Comparison of ENCODE assay signal across 22 mouse cellular contexts in genomic region chr7:98357324-98357723, GRCm38 (mm10). TPM values are rescaled to one million over a fixed set of nuclear protein-coding genes. Genes with fewer than 3 reads are reported as not detected.
DNase-seq lines count a peak whose midpoint lies in the region; ATAC-seq and TF ChIP-seq lines count a peak whose summit lies in the region.
"Had no signal": no experiment of that assay in that cellular context is flagged by ENCODE, and none has a peak within 500 bp of the region (broad histone marks: within the 10 kb centered on the region; RNA-seq: fewer than 3 reads in every experiment).

No protein-coding gene starts in this region.

- WGBS in hindbrain, embryonic 10.5 days: 81% methylated on average over 5 of the region's 5 CpGs
- WGBS in hindbrain, embryonic 16.5 days: 84% methylated on average over 5 of the region's 5 CpGs
- WGBS in liver, postnatal 0 days (ENCODE audit: insufficient replicate concordance): 76% methylated on average over 5 of the region's 5 CpGs
- WGBS in liver, embryonic 11.5 days: 79% methylated on average over 5 of the region's 5 CpGs
- 74% methylated on average over 5 of the region's 5 CpGs for WGBS in embryonic facial prominence, embryonic 10.5 days
- WGBS in limb, embryonic 13.5 days: 87% methylated on average over 5 of the region's 5 CpGs

- no peak overlapping the region for H3K9ac ChIP-seq in hindbrain, embryonic 16.5 days (ENCODE audit: low read depth, low read length)
- H3K9ac ChIP-seq in liver, postnatal 0 days (replicated peaks): no peak overlapping the region; the same call in 1 of the 2 replicates
- H3K9ac ChIP-seq in liver, embryonic 11.5 days (ENCODE audit: low read depth, low read length): no peak overlapping the region
- no peak overlapping the region for H3K9ac ChIP-seq in limb, embryonic 13.5 days
- H3K9ac ChIP-seq: heart, embryonic 13.5 days; hindbrain, embryonic 12.5 days had no signal

- no peak for DNase-seq in hindbrain, embryonic 10.5 days (ENCODE audit: low spot score)
- DNase-seq in liver, postnatal 0 days: no peak
- DNase-seq in liver, embryonic 11.5 days (ENCODE audit: low spot score): no peak
- no peak for DNase-seq in embryonic facial prominence, embryonic 10.5 days (ENCODE audit: low spot score)
- DNase-seq in cerebellum, adult 9-11 months: no peak
- DNase-seq in layer of hippocampus, postnatal 14 days (ENCODE audit: low spot score in 2 of 2): no peak
- DNase-seq: adrenal gland, postnatal 14 days; cerebellum, adult 11-12 months; embryo, embryonic 11 days; gastrocnemius, adult 2 months; gastrocnemius, postnatal 25 days; heart, postnatal 36 days had no signal

- no peak overlapping the region for H3K4me2 ChIP-seq in hindbrain, embryonic 16.5 days (ENCODE audit: low read length)
- no peak overlapping the region for H3K4me2 ChIP-seq in liver, postnatal 0 days (ENCODE audit: low read depth, low read length)
- H3K4me2 ChIP-seq in liver, embryonic 11.5 days: no peak overlapping the region
- H3K4me2 ChIP-seq in limb, embryonic 13.5 days (replicated peaks): peak overlapping the region; percentile 29; the same call in 1 of the 2 replicates
- H3K4me2 ChIP-seq: heart, embryonic 13.5 days; hindbrain, embryonic 12.5 days had no signal

- peaks cover 11% of the 10 kb centered on the region for H3K36me3 ChIP-seq in hindbrain, embryonic 10.5 days
- H3K36me3 ChIP-seq in hindbrain, embryonic 16.5 days (ENCODE audit: control insufficient read depth, insufficient read depth, low read length): 0 out of 2 replicates have a peak, but pooled peaks cover under 1% of the 10 kb centered on the region
- 0 out of 2 replicates have a peak, but pooled peaks cover 2% of the 10 kb centered on the region for H3K36me3 ChIP-seq in liver, postnatal 0 days (replicated peaks; ENCODE audit: insufficient read depth, low read length)
- H3K36me3 ChIP-seq in liver, embryonic 11.5 days (ENCODE audit: control insufficient read depth, insufficient read depth, low read length): no peaks in the 10 kb centered on the region
- peaks cover 21% of the 10 kb centered on the region for H3K36me3 ChIP-seq in embryonic facial prominence, embryonic 10.5 days (replicated peaks)
- H3K36me3 ChIP-seq in limb, embryonic 13.5 days: peaks cover 14% of the 10 kb centered on the region

- H3K9me3 ChIP-seq in hindbrain, embryonic 10.5 days: no peaks in the 10 kb centered on the region
- H3K9me3 ChIP-seq in hindbrain, embryonic 16.5 days (ENCODE audit: control insufficient read depth, low read length): no peaks in the 10 kb centered on the region
- no peaks in the 10 kb centered on the region for H3K9me3 ChIP-seq in liver, postnatal 0 days (ENCODE audit: low read length)
- H3K9me3 ChIP-seq in liver, embryonic 11.5 days (ENCODE audit: control insufficient read depth, low read length): no peaks in the 10 kb centered on the region
- H3K9me3 ChIP-seq in embryonic facial prominence, embryonic 10.5 days: no peaks in the 10 kb centered on the region
- no peaks in the 10 kb centered on the region for H3K9me3 ChIP-seq in limb, embryonic 13.5 days
- H3K9me3 ChIP-seq: embryonic facial prominence, embryonic 13.5 days; heart, embryonic 13.5 days; hindbrain, embryonic 12.5 days had no signal

- H3K27ac ChIP-seq in hindbrain, embryonic 10.5 days: 0 out of 2 replicates have a peak overlapping the region, but pooled peaks have one; percentile 6
- no peak overlapping the region for H3K27ac ChIP-seq in hindbrain, embryonic 16.5 days (ENCODE audit: low read depth, low read length)
- H3K27ac ChIP-seq in liver, postnatal 0 days (ENCODE audit: low read depth): 0 out of 2 replicates have a peak overlapping the region, but pooled peaks have one; percentile 11
- no peak overlapping the region for H3K27ac ChIP-seq in liver, embryonic 11.5 days (ENCODE audit: low read depth, low read length)
- H3K27ac ChIP-seq in embryonic facial prominence, embryonic 10.5 days (replicated peaks): no peak overlapping the region
- H3K27ac ChIP-seq in limb, embryonic 13.5 days: peak overlapping the region; percentile 63; the same call in 1 of the 2 replicates
- H3K27ac ChIP-seq: embryonic facial prominence, embryonic 13.5 days; gastrocnemius, adult 2 months; heart, embryonic 13.5 days had no signal

- no peak for ATAC-seq in hindbrain, embryonic 16.5 days
- no peak for ATAC-seq in liver, postnatal 0 days
- ATAC-seq in liver, embryonic 11.5 days (replicated peaks; ENCODE audit: low FRiP score): no peak
- no peak for ATAC-seq in limb, embryonic 13.5 days (ENCODE audit: low FRiP score, low read depth)
- ATAC-seq: activated CD4-positive, CD25-positive, alpha-beta regulatory T cell, adult 4 months; forebrain, embryonic 14.5 days; hindbrain, postnatal 0 days had no signal

- no peak for TF ChIP-seq EP300 in liver, postnatal 0 days (IDR thresholded peaks at IDR 0.05; ENCODE audit: low read depth)

- no peak overlapping the region for H3K4me3 ChIP-seq in hindbrain, embryonic 10.5 days
- H3K4me3 ChIP-seq in hindbrain, embryonic 16.5 days (ENCODE audit: low read length): no peak overlapping the region
- H3K4me3 ChIP-seq in liver, postnatal 0 days (ENCODE audit: low read depth, low read length): no peak overlapping the region
- no peak overlapping the region for H3K4me3 ChIP-seq in liver, embryonic 11.5 days (ENCODE audit: low read depth, low read length)
- H3K4me3 ChIP-seq in embryonic facial prominence, embryonic 10.5 days: peak overlapping the region; percentile 8; the same call in 1 of the 2 replicates
- 0 out of 2 replicates have a peak overlapping the region, but pooled peaks have one; percentile 5 for H3K4me3 ChIP-seq in limb, embryonic 13.5 days
- H3K4me3 ChIP-seq: gastrocnemius, adult 2 months; heart, embryonic 13.5 days; hindbrain, embryonic 12.5 days had no signal

- H3K27me3 ChIP-seq in hindbrain, embryonic 10.5 days (ENCODE audit: insufficient read depth, poor library complexity, severe bottlenecking): 0 out of 2 replicates have a peak, but pooled peaks cover 3% of the 10 kb centered on the region
- H3K27me3 ChIP-seq in hindbrain, embryonic 16.5 days (replicated peaks; ENCODE audit: control insufficient read depth, insufficient read depth, low read length): no peaks in the 10 kb centered on the region
- peaks cover 14% of the 10 kb centered on the region for H3K27me3 ChIP-seq in liver, postnatal 0 days (ENCODE audit: insufficient read depth, low read length)
- peaks cover 39% of the 10 kb centered on the region for H3K27me3 ChIP-seq in liver, embryonic 11.5 days (replicated peaks; ENCODE audit: control insufficient read depth, insufficient read depth, low read length)
- H3K27me3 ChIP-seq in embryonic facial prominence, embryonic 10.5 days (replicated peaks; ENCODE audit: low read depth, poor library complexity, severe bottlenecking): no peaks in the 10 kb centered on the region
- H3K27me3 ChIP-seq in limb, embryonic 13.5 days: no peaks in the 10 kb centered on the region
- H3K27me3 ChIP-seq: embryonic facial prominence, embryonic 13.5 days; heart, embryonic 13.5 days; hindbrain, embryonic 12.5 days had no signal

- TF ChIP-seq CTCF in liver, postnatal 0 days (IDR thresholded peaks at IDR 0.05; ENCODE audit: low read depth): no peak

- peaks cover 80% of the 10 kb centered on the region for H3K4me1 ChIP-seq in hindbrain, embryonic 10.5 days (replicated peaks)
- peaks cover 39% of the 10 kb centered on the region for H3K4me1 ChIP-seq in hindbrain, embryonic 16.5 days (ENCODE audit: control insufficient read depth, insufficient read depth, low read depth, low read length)
- H3K4me1 ChIP-seq in liver, postnatal 0 days (ENCODE audit: insufficient read depth): peaks cover 33% of the 10 kb centered on the region
- peaks cover 13% of the 10 kb centered on the region for H3K4me1 ChIP-seq in liver, embryonic 11.5 days (replicated peaks; ENCODE audit: control insufficient read depth, insufficient read depth, low read length)
- H3K4me1 ChIP-seq in embryonic facial prominence, embryonic 10.5 days: peaks cover 82% of the 10 kb centered on the region
- peaks cover 73% of the 10 kb centered on the region for H3K4me1 ChIP-seq in limb, embryonic 13.5 days

RNA-seq across cellular contexts. Expression of gene Tsku, which starts 3.8 kb away (rescaled TPM):
- 8.1 and 10.2 TPM in 2 replicates for polyA plus RNA-seq in hindbrain, embryonic 10.5 days (2016; fragmentation: Nextera tagmentation; extraction: Ambion mirVana)
- 6.5 and 9.8 TPM in 2 replicates for polyA plus RNA-seq in hindbrain, embryonic 16.5 days (2015; fragmentation: Nextera tagmentation; extraction: Ambion mirVana)
- 8.3 and 18.9 TPM in 2 replicates for polyA plus RNA-seq in liver, postnatal 0 days (2015; fragmentation: Nextera tagmentation; extraction: Ambion mirVana)
- 4.3 and 4.8 TPM in 2 replicates for polyA plus RNA-seq in liver, embryonic 11.5 days (2014; fragmentation: Nextera tagmentation; extraction: Ambion mirVana)
- 9.7 and 10.9 TPM in 2 replicates for polyA plus RNA-seq in embryonic facial prominence, embryonic 10.5 days (2016; fragmentation: Nextera tagmentation; extraction: Ambion mirVana)
- polyA plus RNA-seq in limb, embryonic 13.5 days (2015; fragmentation: Nextera tagmentation; extraction: Ambion mirVana): 22.4 and 23.1 TPM in 2 replicates
- total RNA-seq in layer of hippocampus, postnatal 14 days (2021): 1 to 10 TPM; 3.8 to 4.1 TPM
- total RNA-seq: common myeloid progenitor, adult 5-6 weeks; granulocyte monocyte progenitor cell, adult 5-6 weeks had no signal
- polyA plus RNA-seq: activated CD4-positive, CD25-positive, alpha-beta regulatory T cell, adult 4 months had no signal

RNA-seq across cellular contexts. Expression of gene Acer3, which starts 36.3 kb away (rescaled TPM):
- 18.5 and 22.2 TPM in 2 replicates for polyA plus RNA-seq in hindbrain, embryonic 10.5 days (2016; fragmentation: Nextera tagmentation; extraction: Ambion mirVana)
- polyA plus RNA-seq in hindbrain, embryonic 16.5 days (2015; fragmentation: Nextera tagmentation; extraction: Ambion mirVana): 26.9 and 29.5 TPM in 2 replicates
- 18.7 and 19.4 TPM in 2 replicates for polyA plus RNA-seq in liver, postnatal 0 days (2015; fragmentation: Nextera tagmentation; extraction: Ambion mirVana)
- 35.2 and 35.8 TPM in 2 replicates for polyA plus RNA-seq in liver, embryonic 11.5 days (2014; fragmentation: Nextera tagmentation; extraction: Ambion mirVana)
- 18.0 and 21.3 TPM in 2 replicates for polyA plus RNA-seq in embryonic facial prominence, embryonic 10.5 days (2016; fragmentation: Nextera tagmentation; extraction: Ambion mirVana)
- polyA plus RNA-seq in limb, embryonic 13.5 days (2015; fragmentation: Nextera tagmentation; extraction: Ambion mirVana): 33.7 and 34.7 TPM in 2 replicates
- total RNA-seq in layer of hippocampus, postnatal 14 days (2021): 10 to 100 TPM; 14.6 to 20.0 TPM

Comparison
In these comparisons a context has a peak if more than half of its experiments do, and no peak if none do; other contexts are left out.
1. H3K27ac ChIP-seq: peak in hindbrain, embryonic 10.5 days (single experiment), liver, postnatal 0 days (single experiment) and limb, embryonic 13.5 days (single experiment); none in hindbrain, embryonic 16.5 days (single experiment), liver, embryonic 11.5 days (single experiment) and embryonic facial prominence, embryonic 10.5 days (single experiment).
2. H3K4me3 ChIP-seq: peak in embryonic facial prominence, embryonic 10.5 days (single experiment) and limb, embryonic 13.5 days (single experiment); none in hindbrain, embryonic 10.5 days (single experiment), hindbrain, embryonic 16.5 days (single experiment), liver, postnatal 0 days (single experiment) and liver, embryonic 11.5 days (single experiment).